Mouse (Mus musculus) heart, postnatal 14 days (tissue): ENCODE results near the gene Exd2. TPM values are rescaled to one million over a fixed set of nuclear protein-coding genes. Genes with fewer than 3 reads are reported as not detected.
"Not testable (repeated sequence)": the region's sequence is repeated elsewhere in the genome, so short reads cannot be mapped to it uniquely, and the experiment has no call there.

Source experiments
- DNase-seq, 2 experiments: peaks; one replicate each; pipeline ENCODE4 v3.0.0; 2021 to 2022
- intact Hi-C: fragments of 180-260 bp; cut with DNase I; formaldehyde crosslinking; loops from one replicate; pipeline ENCODE4 v1.15.1; 2025
- long read RNA-seq, 2 experiments: library from polyadenylated mRNA; stranded (forward); transcript quantifications; one replicate each; pipeline ENCODE4 v2.0.0; 2021
- total RNA-seq, 2 experiments: library from RNA; stranded (reverse); gene quantifications; 2 replicates each; pipeline ENCODE4 v1.2.3; 2021

Gene Exd2
- total RNA-seq, result 10 to 100 TPM; 11.2 to 12.7 TPM
- long read RNA-seq, experiment 1, transcript Exd2-201 (9 exons, 3,310 nt), result major isoform, 13 of 17 reads
- long read RNA-seq, experiment 1, partial matches to known transcripts, result 2 of 17 reads
- long read RNA-seq, experiment 1, other reads (novel, unspliced or antisense), result 2 of 17 reads
- long read RNA-seq, experiment 2, transcript Exd2-201 (9 exons, 3,310 nt), result major isoform, 19 of 24 reads
- long read RNA-seq, experiment 2, partial matches to known transcripts, result 1 of 24 reads
- long read RNA-seq, experiment 2, other reads (novel, unspliced or antisense), result 4 of 24 reads

DNA sequence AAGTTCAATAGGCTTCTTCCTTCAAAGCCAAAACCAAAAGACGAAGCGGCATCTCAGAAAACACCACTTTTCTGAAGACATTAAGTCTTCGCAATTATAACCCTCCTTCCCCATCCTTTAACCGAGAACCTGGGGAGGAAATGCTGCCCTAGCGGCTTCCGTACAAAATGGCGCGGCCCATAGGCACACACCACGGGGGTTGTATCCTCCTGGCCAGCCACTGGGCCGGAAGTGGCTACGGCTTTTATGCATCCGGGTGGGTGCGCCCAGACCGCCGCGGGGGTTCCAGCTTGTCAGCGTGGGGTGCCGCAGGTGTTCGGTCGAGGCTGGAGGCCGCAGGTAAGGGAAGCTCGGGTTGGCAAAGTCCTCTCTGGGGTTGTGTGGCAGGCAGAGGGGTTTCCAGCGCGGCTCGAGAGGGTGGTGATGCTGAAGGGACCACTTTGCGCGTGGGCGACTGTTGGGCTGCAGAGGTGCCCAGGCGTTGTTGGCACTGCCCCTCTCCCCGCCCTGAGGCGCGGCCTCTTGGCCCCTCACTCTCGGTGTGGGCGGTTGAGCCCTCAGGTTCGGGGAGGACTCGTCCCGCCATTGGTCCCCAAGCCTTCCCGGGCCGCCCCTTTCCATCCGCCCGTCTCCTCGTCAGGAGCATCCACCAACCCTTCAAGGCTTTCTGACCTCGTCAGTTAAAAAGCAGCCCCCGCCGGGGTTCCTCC is at the start of gene Exd2:
Gene Exd2 (plus strand): TSS at position 154 of the 710 bp plus-strand sequence.
- intact Hi-C loops, result no loop called here

DNA sequence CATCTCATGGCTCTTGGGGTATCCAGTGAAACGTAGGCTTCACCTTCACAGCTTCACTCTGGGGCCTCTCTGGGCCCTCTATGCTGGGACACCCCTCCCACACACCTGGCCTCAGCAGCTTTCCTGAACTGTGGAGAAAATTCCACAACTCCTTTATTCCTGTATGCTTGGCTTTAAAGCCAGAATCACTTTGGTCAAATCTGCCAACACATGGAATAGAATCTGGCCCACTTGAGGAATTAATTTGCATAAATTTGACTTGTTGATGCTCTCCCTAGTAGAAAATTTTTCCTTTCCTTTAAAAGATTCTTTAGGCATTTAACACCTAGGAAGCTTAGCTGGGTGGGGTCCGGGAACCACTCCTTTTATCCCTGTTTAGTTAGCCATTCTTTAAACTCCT is 47.8 kb upstream of the Exd2 start:
- intact Hi-C loops, result no loop called here
- DNase-seq, result no peak

More for the DNA sequence above, at the start of gene Exd2:
- DNase-seq, result peak; percentile 89 to 92

DNA sequence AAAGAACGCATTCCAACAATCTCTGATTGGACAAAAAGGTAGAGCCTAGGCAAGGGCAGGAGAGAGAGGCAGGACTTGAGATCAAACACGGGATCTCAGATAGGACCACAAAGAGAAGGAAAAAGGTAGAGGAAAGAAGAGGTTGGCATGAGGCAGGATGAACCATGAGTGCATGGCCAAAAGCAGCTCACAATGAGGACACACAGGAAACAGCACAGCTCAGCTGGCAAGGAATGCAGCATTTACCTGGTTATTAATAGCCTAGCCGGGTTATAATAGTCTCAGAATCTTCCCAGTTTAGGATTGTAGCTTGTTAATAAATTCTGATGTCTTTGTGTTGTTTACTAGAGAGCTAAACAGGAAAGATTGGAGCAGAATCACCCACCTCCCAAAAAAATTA is 35.2 kb upstream of the Exd2 start:
- peak in 1 of 2 experiments; percentile 15 for DNase-seq
- intact Hi-C loops, result no loop called here

DNA sequence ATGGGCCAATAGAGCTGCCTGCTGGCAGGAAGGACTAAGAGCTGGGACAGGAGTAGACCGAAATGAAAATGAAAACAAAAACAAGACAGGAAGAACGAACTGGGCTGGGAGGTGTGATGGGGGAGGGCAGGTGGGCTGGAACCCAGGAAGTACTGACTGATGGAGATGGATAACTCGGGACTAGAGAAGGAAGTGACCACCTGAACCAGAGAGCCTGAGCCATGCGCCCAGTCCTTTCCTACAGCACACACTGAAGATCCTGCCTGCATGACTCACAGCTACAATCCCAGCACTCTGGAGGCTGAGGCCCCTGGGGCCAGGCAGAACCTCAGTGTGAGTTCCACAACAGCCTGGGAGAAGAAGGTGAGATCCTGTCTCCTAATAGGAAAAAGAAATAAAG is 29.6 kb upstream of the Exd2 start:
- intact Hi-C loops, result no loop called here
- DNase-seq, result no peak

DNA sequence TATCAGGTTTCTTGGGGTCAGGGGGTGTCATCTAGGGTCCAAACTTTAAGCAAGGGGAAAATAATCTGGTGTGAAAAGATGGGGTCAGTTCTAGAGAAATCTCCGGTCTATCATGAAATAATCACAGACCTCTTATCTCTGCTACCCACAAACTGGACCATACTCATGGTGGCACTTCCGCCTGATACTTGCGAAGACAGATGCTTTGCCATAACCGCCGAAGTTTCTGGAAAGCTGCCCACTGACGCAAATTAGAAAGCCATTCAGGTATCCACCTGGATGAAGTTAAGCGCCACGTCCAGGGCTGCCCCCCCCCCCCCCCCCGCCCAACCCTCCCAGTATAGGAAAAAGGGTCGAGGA is 28.3 kb upstream of the Exd2 start:
- no peak for DNase-seq
- intact Hi-C loops, result no loop called here

DNA sequence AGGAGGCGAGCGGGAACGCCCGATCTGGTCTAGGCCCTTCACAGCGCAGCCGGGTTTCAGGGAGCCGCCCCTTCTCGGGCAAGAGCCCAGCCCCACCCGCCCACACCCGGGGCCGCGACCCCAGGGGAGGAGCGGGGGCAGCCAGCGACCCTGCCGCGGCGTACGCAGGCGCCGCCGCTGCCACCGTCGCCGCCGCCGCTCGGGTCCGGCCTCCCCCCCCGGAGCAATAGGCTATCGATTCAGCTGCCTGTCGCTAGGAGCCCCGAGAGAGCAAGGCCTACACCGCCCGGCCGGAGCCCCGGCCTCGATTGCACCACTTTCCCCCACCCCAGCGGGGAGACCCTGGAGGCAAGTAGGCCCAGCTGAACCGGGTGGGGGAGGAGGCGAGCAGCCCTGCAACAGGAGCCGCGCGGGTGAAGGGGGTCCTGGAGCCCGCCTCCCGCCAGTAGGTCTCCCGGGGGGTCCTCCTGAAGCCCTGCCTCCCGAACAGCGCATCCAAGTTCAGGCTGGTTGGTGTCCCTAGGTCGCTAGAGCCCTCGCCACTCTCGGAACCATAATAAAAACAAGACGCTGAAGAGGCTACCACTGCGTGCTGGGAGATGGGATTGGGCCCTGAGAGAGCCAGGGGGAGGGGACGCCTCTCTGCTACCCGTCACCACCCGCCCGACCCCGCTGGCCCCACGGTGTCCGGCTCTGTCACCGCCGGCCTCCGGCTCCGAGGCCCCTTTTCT is 27.8 kb upstream of the Exd2 start:
- DNase-seq, result peak; percentile 74 to 76
- intact Hi-C loops, result no loop called here

DNA sequence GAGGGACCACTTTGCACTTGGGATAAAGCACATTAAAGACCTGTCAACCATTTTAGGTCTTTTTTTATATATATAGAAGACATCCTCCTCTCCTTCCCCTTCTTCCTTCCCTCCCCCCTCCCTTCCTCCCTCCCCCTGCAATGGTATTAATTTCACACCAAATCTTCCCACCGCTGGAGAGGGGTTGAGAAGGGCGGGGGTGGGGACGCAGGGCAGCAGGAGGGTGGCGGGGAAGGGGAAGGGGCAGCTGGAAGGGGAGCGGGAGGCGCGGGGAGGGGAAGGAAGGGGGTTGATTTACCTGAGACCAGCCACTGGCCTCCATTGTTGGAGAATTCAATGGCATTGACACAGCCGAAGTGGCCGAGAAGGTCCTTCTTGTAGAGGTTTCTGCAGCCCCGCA is 27.0 kb upstream of the Exd2 start:
- intact Hi-C loops, result no loop called here
- DNase-seq, result no peak

DNA sequence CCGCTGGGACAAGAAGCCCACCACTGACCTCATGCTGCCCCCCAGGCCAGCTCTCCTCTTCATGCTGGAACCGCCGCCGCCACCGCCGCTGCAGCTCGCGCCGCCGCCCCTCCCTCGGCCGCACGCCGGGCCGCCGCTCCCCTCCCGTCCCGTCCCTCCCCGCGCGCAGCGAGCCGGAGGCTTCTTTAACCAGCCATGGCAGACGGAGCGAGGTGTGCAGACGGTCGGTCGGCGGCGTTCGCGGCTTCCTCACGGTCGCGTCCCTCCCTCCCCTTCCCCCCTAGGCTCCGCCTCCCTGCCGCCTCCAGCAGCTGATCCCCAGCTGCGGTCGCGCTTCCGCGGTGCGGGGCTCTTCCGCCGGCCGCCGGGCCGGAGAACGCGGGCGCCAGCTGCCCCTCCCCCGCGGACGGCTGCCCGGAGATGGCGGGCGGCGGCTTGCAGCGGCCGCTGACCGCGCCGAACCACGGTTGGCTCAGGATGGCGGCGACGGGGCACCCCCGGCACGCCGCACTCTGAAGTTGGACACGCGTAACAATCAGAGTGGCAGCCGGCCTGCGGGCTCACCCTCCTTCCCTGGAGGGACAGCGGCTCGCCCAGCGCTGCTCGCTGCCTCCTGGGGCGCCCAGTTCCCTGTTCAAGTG is 26.4 kb upstream of the Exd2 start, which contains the start of gene Dcaf5:
Gene Dcaf5 (minus strand): TSS at position 266 of the 641 bp plus-strand sequence.
- DNase-seq, result peak; percentile 77 to 83
- intact Hi-C loops, result no loop called here

DNA sequence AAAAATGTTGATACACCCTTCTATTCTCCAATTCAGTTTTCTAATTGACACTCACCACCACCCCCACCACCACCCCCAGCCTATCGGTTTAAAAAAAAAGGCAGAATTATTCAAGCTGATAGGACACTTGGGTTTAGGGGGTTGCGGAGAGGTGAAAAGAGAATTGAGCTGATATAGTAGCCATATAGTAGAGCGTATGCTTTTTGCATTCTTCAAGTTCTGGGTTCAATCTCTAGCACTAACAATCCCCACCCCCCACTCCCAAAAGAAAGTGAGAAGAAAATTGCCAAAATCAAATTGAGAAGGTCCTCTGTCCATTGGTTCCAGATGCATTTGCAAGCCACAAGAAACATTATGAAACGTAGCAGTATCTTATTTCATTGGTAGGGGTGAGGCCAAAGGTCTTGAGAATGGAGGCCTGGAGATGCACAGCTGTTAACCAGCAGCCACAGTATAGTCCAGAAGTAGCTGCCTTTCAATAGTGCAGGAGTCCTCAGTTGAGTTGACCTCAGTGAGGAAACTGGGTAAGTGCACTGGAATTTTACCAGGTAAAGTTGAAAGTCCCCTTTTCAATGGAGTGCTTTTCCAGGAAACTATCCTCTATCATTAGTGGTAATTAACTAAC is 25.7 kb upstream of the Exd2 start:
- intact Hi-C loops, result no loop called here
- no peak for DNase-seq

DNA sequence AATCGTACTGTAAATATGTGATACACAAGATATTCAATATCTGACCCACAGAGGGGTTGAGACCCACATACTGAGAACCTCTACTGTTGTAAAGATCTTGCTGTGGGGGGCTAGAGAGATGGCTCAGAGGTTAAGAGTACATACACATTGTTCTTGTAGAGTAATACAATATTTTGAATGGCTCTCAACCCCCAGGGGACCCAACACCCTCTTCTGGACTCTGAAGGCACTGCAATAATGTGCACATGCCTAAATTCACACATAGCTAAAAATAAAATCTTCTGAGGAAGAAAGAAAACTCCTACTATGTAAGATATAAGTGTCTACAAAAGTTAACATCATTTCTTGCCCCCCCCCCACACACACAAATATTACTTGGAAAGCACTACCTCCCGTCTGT is 21.9 kb upstream of the Exd2 start:
- peak in 1 of 2 experiments; percentile 40 for DNase-seq
- intact Hi-C loops, result no loop called here

DNA sequence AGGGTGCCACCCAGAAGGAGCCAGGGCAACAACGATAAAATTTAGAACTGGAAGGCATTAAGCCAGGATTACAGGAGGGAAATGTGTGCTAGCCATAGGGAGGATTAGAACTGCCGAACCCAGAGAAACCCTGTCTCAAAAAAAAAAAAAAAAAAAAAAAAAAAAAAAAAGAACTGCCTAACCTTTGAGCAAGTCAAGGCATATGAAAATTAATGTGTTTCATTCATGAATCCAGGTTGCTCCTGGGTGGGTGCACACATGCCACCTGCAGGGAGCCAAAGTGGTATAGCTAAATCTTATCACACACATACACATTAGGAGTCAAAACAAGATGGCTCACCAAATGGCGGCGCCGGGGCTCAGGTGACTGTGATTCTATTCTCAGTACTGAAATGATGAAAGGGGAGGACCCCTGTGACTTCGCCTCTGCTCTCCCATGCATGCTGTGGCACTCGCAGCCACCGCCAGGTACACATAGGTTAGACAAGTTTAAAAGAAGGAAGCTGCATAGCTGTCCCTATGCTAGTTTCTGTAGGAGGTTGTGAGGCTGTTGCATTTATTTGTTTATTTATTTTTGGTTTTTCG is 18.3 kb upstream of the Exd2 start:
- intact Hi-C loops, result no loop called here
- DNase-seq, result no peak

DNA sequence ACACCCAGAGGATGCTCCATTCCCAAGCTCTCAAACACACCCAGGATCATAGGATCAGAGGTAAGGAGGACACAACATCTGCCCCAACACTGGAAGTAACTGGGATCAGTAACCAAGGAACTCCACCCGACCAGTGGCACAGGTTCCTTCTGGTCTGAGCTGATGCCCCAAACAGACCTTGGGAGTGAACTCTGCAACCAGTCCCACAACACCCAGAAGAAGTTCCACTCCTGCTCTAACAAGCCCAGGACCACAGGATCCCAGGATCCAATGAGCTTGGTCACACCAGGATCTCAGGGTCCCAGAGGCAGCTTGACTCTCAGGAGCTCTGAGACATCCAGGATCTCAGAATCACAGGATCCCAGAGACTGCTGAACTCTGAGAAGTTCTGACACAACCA is 9.4 kb upstream of the Exd2 start:
- DNase-seq, result no peak
- intact Hi-C loops, result no loop called here

DNA sequence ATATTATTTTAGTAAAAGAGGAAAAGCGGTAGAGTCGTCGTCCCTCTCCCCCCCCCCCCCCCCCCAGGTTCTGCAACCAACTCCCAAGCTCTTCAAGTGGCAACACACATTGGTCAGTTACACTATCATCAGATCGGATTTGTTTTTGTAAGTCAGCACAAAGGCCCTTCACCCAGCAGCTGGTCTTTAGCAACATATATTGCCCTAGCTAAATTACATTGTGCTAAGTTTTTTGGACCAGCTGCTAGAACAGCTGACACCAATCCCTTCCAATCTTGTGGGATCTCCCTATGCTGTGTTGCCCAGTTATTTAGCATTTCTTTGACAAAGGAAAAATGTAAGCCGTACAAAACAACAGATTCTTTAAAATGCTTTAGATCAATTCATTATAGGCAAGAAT is 4.9 kb upstream of the Exd2 start:
- intact Hi-C loops, result no loop called here
- no peak for DNase-seq

DNA sequence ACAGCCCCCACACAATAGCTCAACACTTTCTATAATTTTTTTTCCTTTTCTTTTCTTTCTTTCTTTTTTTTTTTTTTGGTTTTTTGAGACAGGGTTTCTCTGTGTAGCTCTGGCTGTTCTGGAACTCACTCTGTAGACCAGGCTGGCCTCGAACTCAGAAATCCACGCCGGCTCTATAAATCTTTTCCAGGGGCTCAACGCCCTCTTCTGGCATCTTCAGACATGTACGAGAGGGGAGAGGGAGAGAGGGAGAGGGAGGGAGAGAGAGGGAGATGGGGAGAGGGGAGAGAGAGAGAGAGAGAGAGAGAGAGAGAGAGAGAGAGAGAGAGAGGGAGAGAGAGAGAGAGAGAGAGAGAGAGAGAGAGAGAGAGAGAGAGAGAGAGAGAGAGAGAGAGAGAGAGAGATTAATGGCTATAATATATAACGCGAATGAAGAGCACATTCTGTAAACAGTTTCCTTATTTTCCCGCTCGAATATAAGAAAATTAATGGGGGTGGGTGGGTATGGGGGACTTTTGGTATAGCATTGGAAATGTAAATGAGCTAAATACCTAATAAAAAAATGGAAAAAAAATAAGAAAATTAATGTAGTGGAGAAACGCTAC is 501 bp upstream of the Exd2 start:
- intact Hi-C loops, result not testable (repeated sequence)

DNA sequence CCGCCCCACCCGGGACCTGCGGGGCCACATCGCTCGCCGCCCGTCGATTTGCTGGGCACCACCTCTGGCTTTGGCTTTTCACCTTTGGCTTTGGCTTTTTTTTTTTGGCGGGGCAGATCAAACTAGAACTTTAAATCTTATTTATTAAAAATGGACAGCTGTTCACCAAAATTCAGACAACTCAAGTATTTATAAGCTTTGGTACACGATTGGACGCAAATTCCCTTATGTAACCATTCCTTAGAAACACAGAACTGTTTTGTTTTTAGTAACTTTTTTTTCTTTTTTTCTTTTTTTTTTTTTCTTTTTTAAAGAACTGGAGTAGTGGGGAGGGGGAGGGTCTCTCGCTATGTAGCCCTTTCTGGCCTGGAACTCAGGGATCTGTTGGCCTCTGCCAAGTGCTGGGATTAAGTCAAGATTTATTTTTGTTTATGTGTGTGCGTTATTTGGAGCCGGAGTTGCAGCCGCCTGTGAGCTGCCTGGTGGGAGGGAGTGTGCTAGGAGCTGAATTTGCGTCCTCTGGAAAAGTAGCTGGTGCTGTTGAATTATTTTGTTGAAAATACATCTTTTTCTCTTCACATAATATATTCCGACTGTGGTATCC is 873 bp downstream of the Exd2 start:
- DNase-seq, result peak; percentile 10 to 29
- intact Hi-C loops, result no loop called here

More for the DNA sequence above, 501 bp upstream of the Exd2 start:
- DNase-seq, result not testable (repeated sequence)

DNA sequence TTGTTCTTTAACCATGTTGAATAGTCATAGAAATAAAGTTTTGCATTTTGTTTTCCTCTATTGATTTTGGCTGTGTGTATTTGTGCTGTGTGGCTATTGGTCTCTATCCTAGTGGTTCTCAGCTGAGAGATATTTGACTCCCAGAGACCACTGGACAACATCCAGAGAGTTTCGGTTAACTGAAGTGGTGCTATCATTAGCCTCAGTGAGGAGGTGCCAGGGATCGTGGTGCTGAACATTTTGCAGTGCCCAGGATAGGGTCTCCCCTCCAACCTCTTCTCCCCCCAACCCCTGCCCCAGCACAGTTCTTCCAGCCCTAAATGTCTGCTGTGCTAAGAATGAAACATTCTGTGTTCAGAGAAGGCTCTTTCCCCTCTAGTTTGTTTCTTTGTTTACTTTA is 7.3 kb downstream of the Exd2 start:
- DNase-seq, result peak in 1 of 2 experiments; percentile 31
- intact Hi-C loops, result no loop called here

DNA sequence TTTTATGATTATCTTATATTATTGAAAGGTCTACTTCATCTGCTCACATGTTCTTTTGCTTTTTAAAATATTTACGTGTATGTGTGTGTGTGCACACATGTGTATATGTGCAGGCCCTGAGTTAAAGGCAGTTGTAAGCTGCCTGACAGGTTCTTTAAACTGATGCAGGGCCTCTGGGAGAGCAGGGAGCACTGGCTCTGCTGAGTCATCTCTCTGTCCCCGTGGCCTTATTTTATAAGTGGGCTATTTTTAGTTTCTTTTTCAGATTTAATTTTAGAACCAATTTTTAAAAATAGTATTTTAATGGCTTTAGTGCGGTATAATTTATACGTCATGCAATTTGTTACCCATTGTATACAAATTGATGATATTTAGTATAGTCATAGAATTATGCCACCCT is 9.0 kb downstream of the Exd2 start:
- intact Hi-C loops, result no loop called here
- peak in 1 of 2 experiments; percentile 12 for DNase-seq

DNA sequence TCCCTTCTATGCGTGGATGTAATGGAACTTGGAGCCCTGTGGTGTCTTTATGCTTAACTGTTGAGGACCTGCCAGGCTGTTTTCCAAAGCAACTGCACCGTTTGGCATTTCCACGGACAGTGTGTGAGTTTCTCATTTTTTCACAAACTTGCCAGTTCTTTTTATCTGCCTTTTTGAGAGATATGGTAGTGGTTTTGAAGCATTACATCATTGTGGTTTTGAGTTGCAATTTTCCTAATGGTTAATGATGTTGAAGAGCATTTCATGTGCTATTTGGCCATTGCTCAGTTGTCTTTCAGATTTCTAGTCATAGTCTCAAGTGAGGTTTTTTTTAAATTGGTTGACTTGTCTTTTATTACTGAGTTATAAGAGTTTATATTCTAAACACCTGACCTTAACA is 10.8 kb downstream of the Exd2 start:
- intact Hi-C loops, result no loop called here
- DNase-seq, result no peak

DNA sequence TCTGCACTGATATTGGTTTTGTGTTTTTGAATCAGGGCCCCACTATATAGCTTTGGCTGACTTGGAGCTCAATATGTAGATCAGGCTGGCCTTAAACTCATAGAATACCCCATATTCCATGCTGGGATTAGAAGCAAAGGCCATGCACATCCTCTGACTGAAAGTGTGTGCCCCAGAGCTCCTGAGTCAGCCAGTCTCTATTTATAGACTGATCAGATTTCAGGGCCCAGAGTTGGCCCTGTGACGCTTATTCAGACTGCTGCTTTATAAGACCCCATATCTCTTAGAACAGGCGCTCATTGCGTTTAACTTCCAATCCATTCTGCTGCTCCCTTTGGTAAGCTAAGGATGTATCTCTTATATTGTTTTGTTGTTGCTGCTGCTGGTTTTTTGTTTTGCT is 17.1 kb downstream of the Exd2 start:
- no peak for DNase-seq
- intact Hi-C loops, result loop anchor here (5.0 kb wide), 1 partner anchor 323 kb away; no protein-coding TSS in a partner anchor
